8 mouse cellular contexts compared by ENCODE assay signal in the genomic region with DNA sequence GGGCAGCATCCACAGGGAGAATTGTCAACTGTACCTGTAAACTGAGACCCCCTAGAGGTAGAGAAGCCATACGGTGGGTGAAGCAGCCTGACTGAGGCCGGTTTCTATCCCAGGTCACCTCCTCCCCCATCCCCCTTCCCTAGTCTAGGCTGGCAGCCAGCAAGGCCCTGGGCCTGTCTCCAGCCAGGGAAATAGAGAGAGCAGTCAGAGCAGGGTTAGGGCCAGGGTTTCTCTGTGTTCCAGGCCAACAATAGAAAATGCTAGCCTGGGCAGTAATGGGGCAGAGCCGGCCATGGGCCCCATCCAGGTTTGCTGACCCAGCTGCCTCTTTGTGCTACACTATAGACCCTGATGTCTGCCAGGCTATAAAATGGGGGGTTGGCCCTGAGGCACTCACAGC. TPM values are rescaled to one million over a fixed set of nuclear protein-coding genes. Genes with fewer than 3 reads are reported as not detected.
A peak's percentile ranks its signal among the peaks of the same experiment; 100 is the strongest.
DNase-seq lines count a peak whose midpoint lies in the region; ATAC-seq lines count a peak whose summit lies in the region.

Gene Crybb1 (plus strand): TSS at position 390 of the 400 bp plus-strand sequence.

- H3K27me3 ChIP-seq in megakaryocyte, embryonic 14.5 days (replicated peaks): peaks cover 30% of the 10 kb centered on the region
- H3K27me3 ChIP-seq in midbrain, embryonic 14.5 days (ENCODE audit: control insufficient read depth, insufficient read depth, low read length): no peaks in the 10 kb centered on the region

- peaks cover 99% of the 10 kb centered on the region for H3K4me1 ChIP-seq in megakaryocyte, embryonic 14.5 days
- H3K4me1 ChIP-seq in midbrain, embryonic 14.5 days (ENCODE audit: control insufficient read depth, insufficient read depth, low read length): 0 out of 2 replicates have a peak, but pooled peaks cover 2% of the 10 kb centered on the region

- H3K27ac ChIP-seq in midbrain, embryonic 14.5 days (replicated peaks; ENCODE audit: low read depth, low read length): no peak within 1 kb of the TSS

- H3K4me2 ChIP-seq in midbrain, embryonic 14.5 days (ENCODE audit: low read length): no peak within 1 kb of the TSS

- H3K4me3 ChIP-seq in megakaryocyte, embryonic 14.5 days (replicated peaks): peak within 1 kb of the TSS; percentile 24
- no peak within 1 kb of the TSS for H3K4me3 ChIP-seq in midbrain, embryonic 14.5 days (replicated peaks; ENCODE audit: low read depth, low read length)

- DNase-seq in cerebellum, adult 18-20 months: peak; percentile 89 to 93
- peak; percentile 56 for DNase-seq in gastrocnemius, postnatal 14 days
- peak; percentile 42 to 46 for DNase-seq in kidney, postnatal 4 days
- DNase-seq in ovary, postnatal 36 days (ENCODE audit: low spot score): peak; percentile 73
- no peak for DNase-seq in thymus, postnatal 25 days
- no peak for DNase-seq in midbrain, embryonic 14.5 days

- 46% methylated on average over 3 of the region's 3 CpGs for WGBS in midbrain, embryonic 14.5 days

- intact Hi-C loops in gastrocnemius, postnatal 14 days (cut with DNase I; ENCODE audit: low total_unique reads): no loop called here

- peaks cover 3% of the 10 kb centered on the region for H3K36me3 ChIP-seq in megakaryocyte, embryonic 14.5 days (replicated peaks; ENCODE audit: low read length)
- H3K36me3 ChIP-seq in midbrain, embryonic 14.5 days (ENCODE audit: control insufficient read depth, insufficient read depth, low read length): no peaks in the 10 kb centered on the region

- ATAC-seq in megakaryocyte, adult 5-6 weeks (ENCODE audit: poor library complexity, severe bottlenecking): no peak
- no peak for ATAC-seq in midbrain, embryonic 14.5 days (ENCODE audit: low FRiP score, low TSS enrichment)

- peaks cover 6% of the 10 kb centered on the region; the same call in 1 of the 2 replicates for H3K9me3 ChIP-seq in megakaryocyte, embryonic 14.5 days
- no peaks in the 10 kb centered on the region for H3K9me3 ChIP-seq in midbrain, embryonic 14.5 days (ENCODE audit: control insufficient read depth, low read length)

- no peak within 1 kb of the TSS for H3K9ac ChIP-seq in midbrain, embryonic 14.5 days (replicated peaks; ENCODE audit: low read length)

RNA-seq across cellular contexts. Expression of gene Crybb1, which starts in this region (rescaled TPM):
- polyA plus RNA-seq in megakaryocyte, embryonic 14.5 days (2012; ENCODE audit: insufficient read depth, low replicate concordance): 0.25 and 3.6 TPM in 2 replicates
- total RNA-seq in megakaryocyte, adult 5-6 weeks (2015): 2.4 and 4.2 TPM in 2 replicates
- total RNA-seq in megakaryocyte, adult 5-6 weeks (2017): 1.2 and 2.3 TPM in 2 replicates
- total RNA-seq in gastrocnemius, postnatal 14 days (2021): 1 to 10 TPM; 1.9 to 2.0 TPM
- 1.9 and 3.8 TPM in 2 replicates for polyA plus RNA-seq in midbrain, embryonic 14.5 days (2014; fragmentation: Nextera tagmentation; extraction: Ambion mirVana)

Comparison
In these comparisons a context has a peak if more than half of its experiments do, and no peak if none do; other contexts are left out.
1. DNase-seq: peak in cerebellum, adult 18-20 months (2 of 2), gastrocnemius, postnatal 14 days (single experiment), kidney, postnatal 4 days (2 of 2) and ovary, postnatal 36 days (single experiment); none in thymus, postnatal 25 days (single experiment) and midbrain, embryonic 14.5 days (single experiment).